Mouse (Mus musculus) thymus, postnatal 25 days (tissue): ENCODE results near the gene Apob.

ENCODE experiments used
- DNase-seq: peaks from one replicate; pipeline ENCODE4 v3.0.0; 2022

The Apob gene

GRCm38 (mm10) chr12:8042626-8043394 is 65.4 kb downstream of the Apob start:
- DNase-seq, result no peak

- DNase-seq, result no peak
Measured at GRCm38 (mm10) chr12:8047046-8047445, 69.6 kb downstream of the Apob start.

- DNase-seq, result no peak
Measured at GRCm38 (mm10) chr12:8047789-8048309, 70.4 kb downstream of the Apob start.

GRCm38 (mm10) chr12:8056001-8056640 is 78.7 kb downstream of the Apob start:
- DNase-seq, result no peak

GRCm38 (mm10) chr12:8059576-8059975 is 82.1 kb downstream of the Apob start:
- DNase-seq, result peak; percentile 49

GRCm38 (mm10) chr12:8063363-8064065 is 86.1 kb downstream of the Apob start:
- no peak for DNase-seq
